In genomic region chr10:92605646-92606045, GRCm38 (mm10) we compare ENCODE assay signal across 26 mouse cellular contexts.
DNase-seq lines count a peak whose midpoint lies in the region; ATAC-seq and TF ChIP-seq lines count a peak whose summit lies in the region.
"Had no signal": no experiment of that assay in that cellular context is flagged by ENCODE, and none has a peak within 500 bp of the region (broad histone marks: within the 10 kb centered on the region; RNA-seq: fewer than 3 reads in every experiment).

No protein-coding gene starts in this region.

- H3K36me3 ChIP-seq in heart, embryonic 11.5 days (ENCODE audit: control insufficient read depth, insufficient read depth, low read length), result no peaks in the 10 kb centered on the region
- no peaks in the 10 kb centered on the region for H3K36me3 ChIP-seq in limb, embryonic 11.5 days (ENCODE audit: control insufficient read depth, insufficient read depth, low read length)
- H3K36me3 ChIP-seq: embryonic facial prominence, embryonic 10.5 days; embryonic facial prominence, embryonic 13.5 days; forebrain, embryonic 15.5 days; heart, embryonic 13.5 days; intestine, embryonic 15.5 days had no signal

- ATAC-seq in heart, embryonic 11.5 days (replicated peaks; ENCODE audit: insufficient number of reproducible peaks, low FRiP score, low TSS enrichment), result no peak
- ATAC-seq in limb, embryonic 11.5 days (ENCODE audit: insufficient number of reproducible peaks, low FRiP score, low TSS enrichment, low read depth), result no peak
- ATAC-seq: CD4-positive, CD25-positive, alpha-beta regulatory T cell, adult 4 months; forebrain, embryonic 15.5 days; intestine, embryonic 15.5 days had no signal

- H3K4me2 ChIP-seq in heart, embryonic 11.5 days, result no peak overlapping the region
- H3K4me2 ChIP-seq in limb, embryonic 11.5 days (ENCODE audit: low read depth, severe bottlenecking), result no peak overlapping the region
- H3K4me2 ChIP-seq: embryonic facial prominence, embryonic 13.5 days; forebrain, embryonic 15.5 days; heart, embryonic 13.5 days; hindbrain, embryonic 14.5 days; intestine, embryonic 15.5 days had no signal

- H3K9ac ChIP-seq in heart, embryonic 11.5 days (ENCODE audit: low read depth, low read length), result no peak overlapping the region
- no peak overlapping the region for H3K9ac ChIP-seq in limb, embryonic 11.5 days (ENCODE audit: low read length)
- H3K9ac ChIP-seq: embryonic facial prominence, embryonic 13.5 days; forebrain, embryonic 15.5 days; heart, embryonic 13.5 days; hindbrain, embryonic 14.5 days; intestine, embryonic 15.5 days had no signal

- H3K9me3 ChIP-seq in heart, embryonic 11.5 days (replicated peaks; ENCODE audit: control insufficient read depth, low read length), result no peaks in the 10 kb centered on the region
- H3K9me3 ChIP-seq in limb, embryonic 11.5 days (ENCODE audit: control insufficient read depth, low read length), result no peaks in the 10 kb centered on the region
- H3K9me3 ChIP-seq: embryonic facial prominence, embryonic 10.5 days; embryonic facial prominence, embryonic 13.5 days; forebrain, embryonic 15.5 days; heart, embryonic 13.5 days; intestine, embryonic 15.5 days had no signal

- H3K4me3 ChIP-seq in heart, embryonic 11.5 days (ENCODE audit: low read depth, low read length), result no peak overlapping the region
- H3K4me3 ChIP-seq in limb, embryonic 11.5 days (ENCODE audit: low read depth, low read length), result no peak overlapping the region
- H3K4me3 ChIP-seq: embryonic facial prominence, embryonic 10.5 days; embryonic facial prominence, embryonic 13.5 days; erythroblast, embryonic 14.5 days; forebrain, embryonic 15.5 days; gastrocnemius, adult 2 months; heart, embryonic 13.5 days; intestine, embryonic 15.5 days had no signal

- DNase-seq in heart, adult 11 months, result peak; percentile 33
- peak; percentile 45 for DNase-seq in brain, embryonic 14.5 days (ENCODE audit: low read depth)
- peak; percentile 60 for DNase-seq in forelimb bud, embryonic 11.5 days (ENCODE audit: low read depth, low spot score)
- DNase-seq in limb, embryonic 11.5 days (ENCODE audit: low spot score), result peak; percentile 36
- DNase-seq in ovary, adult 18-20 months (ENCODE audit: low spot score), result no peak
- DNase-seq: adrenal gland, adult 2 months; adrenal gland, postnatal 14 days; cerebellum, adult 11-12 months; cerebellum, adult 8-10 months; cerebellum, postnatal 10 days; cerebellum, postnatal 36 days; embryo, embryonic 11 days; gastrocnemius, adult 2 months; gastrocnemius, postnatal 14 days; heart, adult 18-20 months; heart, postnatal 14 days; heart, postnatal 4 days had no signal

- no peaks in the 10 kb centered on the region for H3K27me3 ChIP-seq in heart, embryonic 11.5 days (ENCODE audit: control insufficient read depth, insufficient read depth, low read length)
- no peaks in the 10 kb centered on the region for H3K27me3 ChIP-seq in limb, embryonic 11.5 days (ENCODE audit: control insufficient read depth, insufficient read depth, low read length)
- H3K27me3 ChIP-seq: embryonic facial prominence, embryonic 13.5 days; heart, embryonic 13.5 days; intestine, embryonic 15.5 days had no signal

- 79% methylated on average over 3 of the region's 3 CpGs for WGBS in heart, embryonic 11.5 days (ENCODE audit: insufficient replicate concordance)
- 29% methylated on average over 3 of the region's 3 CpGs for WGBS in limb, embryonic 11.5 days

- TF ChIP-seq CTCF in brain, embryonic 14.5 days (IDR thresholded peaks at IDR 0.05; ENCODE audit: borderline replicate concordance, extremely low read depth, insufficient read depth, insufficient read length), result no peak

- TF ChIP-seq POLR2A in brain, embryonic 14.5 days (IDR thresholded peaks at IDR 0.05; ENCODE audit: borderline replicate concordance, extremely low read depth, insufficient read depth, insufficient read length, poor library complexity, severe bottlenecking), result no peak

- H3K27ac ChIP-seq in heart, embryonic 11.5 days (ENCODE audit: low read depth, low read length), result no peak overlapping the region
- H3K27ac ChIP-seq in limb, embryonic 11.5 days (replicated peaks; ENCODE audit: low read depth, low read length), result no peak overlapping the region
- H3K27ac ChIP-seq: embryonic facial prominence, embryonic 10.5 days; embryonic facial prominence, embryonic 13.5 days; forebrain, embryonic 15.5 days; gastrocnemius, adult 2 months; heart, embryonic 13.5 days; hindbrain, embryonic 14.5 days; intestine, embryonic 15.5 days had no signal

- no peaks in the 10 kb centered on the region for H3K4me1 ChIP-seq in heart, embryonic 11.5 days (ENCODE audit: control insufficient read depth, insufficient read depth, low read length)
- H3K4me1 ChIP-seq in limb, embryonic 11.5 days (ENCODE audit: control insufficient read depth, insufficient read depth, low read length), result peaks cover 2% of the 10 kb centered on the region; the same call in 1 of the 2 replicates
- H3K4me1 ChIP-seq: embryonic facial prominence, embryonic 13.5 days; heart, embryonic 13.5 days; intestine, embryonic 15.5 days had no signal
